Mouse (Mus musculus) adrenal gland, postnatal 4 days (tissue): ENCODE measurements around the gene Eras. TPM values are rescaled to one million over a fixed set of nuclear protein-coding genes. Genes with fewer than 3 reads are reported as not detected.
"Not testable (repeated sequence)": the region's sequence is repeated elsewhere in the genome, so short reads cannot be mapped to it uniquely, and the experiment has no call there.

ENCODE experiments used
- DNase-seq, 2 experiments: peaks; one replicate each; pipeline ENCODE4 v3.0.0; 2021 to 2022; ENCODE audit warnings: low spot score in 2 of 2, mixed read lengths in 2 of 2
- long read RNA-seq, 2 experiments: library from polyadenylated mRNA; stranded (forward); transcript quantifications; one replicate each; pipeline ENCODE4 v2.0.0; 2021
- total RNA-seq, 2 experiments: library from RNA; stranded (reverse); gene quantifications; 2 replicates each; pipeline ENCODE4 v1.2.3; 2021

The Eras gene
- not detected for total RNA-seq
- long read RNA-seq, experiment 1: 0 reads
- long read RNA-seq, experiment 2: 0 reads

- no peak for DNase-seq
These were observed at the start of gene Eras for GRCm38 (mm10) chrX:7928270-7928790. Eras (minus strand) TSS chrX:7928607.

GRCm38 (mm10) chrX:7977892-7978291 is 49.5 kb upstream of the Eras start, which contains the start of gene Gata1:
Gata1 (minus strand) TSS chrX:7978071.
- no peak for DNase-seq

- DNase-seq: no peak
These were observed 42.9 kb upstream of the Eras start for GRCm38 (mm10) chrX:7971292-7971691.

GRCm38 (mm10) chrX:7968899-7969298 is 40.5 kb upstream of the Eras start:
- no peak for DNase-seq

GRCm38 (mm10) chrX:7968226-7968625 is 39.8 kb upstream of the Eras start:
- DNase-seq: no peak

GRCm38 (mm10) chrX:7967596-7968201 is 39.3 kb upstream of the Eras start:
- DNase-seq: no peak

- DNase-seq: no peak
These were observed 37.8 kb upstream of the Eras start for GRCm38 (mm10) chrX:7966161-7966560.

- no peak for DNase-seq
These were observed 35.6 kb upstream of the Eras start for GRCm38 (mm10) chrX:7963829-7964626.

GRCm38 (mm10) chrX:7958868-7959267 is 30.5 kb upstream of the Eras start:
- no peak for DNase-seq

GRCm38 (mm10) chrX:7950091-7950490 is 21.7 kb upstream of the Eras start:
- no peak for DNase-seq

GRCm38 (mm10) chrX:7947900-7948492 is 19.6 kb upstream of the Eras start:
- DNase-seq: peak; percentile 53 to 79

GRCm38 (mm10) chrX:7947108-7947899 is 18.9 kb upstream of the Eras start, which contains the start of gene Hdac6:
Hdac6 (minus strand) TSS chrX:7947889.
- no peak for DNase-seq

- no peak for DNase-seq
These were observed 17.2 kb upstream of the Eras start for GRCm38 (mm10) chrX:7945618-7946017.

GRCm38 (mm10) chrX:7937667-7938066 is 9.3 kb upstream of the Eras start:
- DNase-seq: no peak

- DNase-seq: no peak
These were observed 8.5 kb upstream of the Eras start for GRCm38 (mm10) chrX:7936874-7937273.

- DNase-seq: no peak
These were observed 1.3 kb downstream of the Eras start for GRCm38 (mm10) chrX:7927116-7927515.

GRCm38 (mm10) chrX:7926266-7926665 is 2.1 kb downstream of the Eras start:
- DNase-seq: no peak

GRCm38 (mm10) chrX:7922032-7922431 is 6.4 kb downstream of the Eras start:
- no peak for DNase-seq

GRCm38 (mm10) chrX:7919601-7920383 is 8.6 kb downstream of the Eras start, which contains the start of gene Pcsk1n:
Pcsk1n (plus strand) TSS chrX:7919822.
- DNase-seq: no peak

GRCm38 (mm10) chrX:7917960-7918359 is 10.4 kb downstream of the Eras start:
- DNase-seq: not testable (repeated sequence)
